Mouse (Mus musculus) heart, adult 2 months (tissue): Measurements from ENCODE around the gene Klhdc10. TPM values are rescaled to one million over a fixed set of nuclear protein-coding genes. Genes with fewer than 3 reads are reported as not detected.
A peak's percentile ranks its signal among the peaks of the same experiment; 100 is the strongest.

ENCODE experiments used
- DNase-seq, 2 experiments: peaks; one replicate each; pipeline ENCODE4 v3.0.0; 2021
- H3K27ac ChIP-seq: fragments of 200-600 bp; 2 replicates; pipeline ENCODE4 v1.8.1; 2022
- H3K27me3 ChIP-seq: fragments of 200-500 bp; 2 replicates; pipeline ENCODE4 v1.6.1; 2012; ENCODE audit warnings: mild to moderate bottlenecking, low read length, inconsistent platforms, mixed read lengths; ENCODE audit not compliant: control insufficient read depth, insufficient read depth
- H3K36me3 ChIP-seq: fragments of 200-500 bp; 2 replicates; pipeline ENCODE4 v1.6.1; 2012; ENCODE audit warnings: low read length, inconsistent platforms; ENCODE audit not compliant: control insufficient read depth, insufficient read depth
- H3K4me1 ChIP-seq: fragments of 200-500 bp; 2 replicates; pipeline ENCODE4 v1.6.1; 2011; ENCODE audit warnings: low read length; ENCODE audit not compliant: control insufficient read depth, insufficient read depth
- H3K4me3 ChIP-seq: fragments of 200-600 bp; 2 replicates; pipeline ENCODE4 v1.8.1; 2022
- H3K79me2 ChIP-seq: fragments of 200-500 bp; replicated peaks from 2 replicates; pipeline ENCODE4 v1.6.1; 2012; ENCODE audit warnings: mild to moderate bottlenecking, inconsistent platforms, low read length, moderate library complexity, mixed read lengths; ENCODE audit not compliant: control insufficient read depth, insufficient read depth
- H3K9ac ChIP-seq: fragments of 200-500 bp; 2 replicates; pipeline ENCODE4 v1.6.1; 2012; ENCODE audit warnings: low read depth, mild to moderate bottlenecking, control low read depth, inconsistent platforms, low read length, mixed read lengths
- CTCF ChIP-seq: fragments of 200-600 bp; IDR thresholded peaks from 2 replicates; pipeline ENCODE4 v1.8.1; 2022; ENCODE audit warnings: antibody characterized with exemption, mild to moderate bottlenecking, moderate library complexity
- EP300 ChIP-seq: fragments of 200-500 bp; IDR thresholded peaks from 2 replicates; pipeline ENCODE4 v1.6.1; 2011; ENCODE audit warnings: low read depth, low read length, control low read depth; ENCODE audit not compliant: insufficient read depth
- POLR2A ChIP-seq: fragments of 200-500 bp; IDR thresholded peaks from 2 replicates; pipeline ENCODE4 v1.6.1; 2011; ENCODE audit warnings: mild to moderate bottlenecking, low read depth, low read length, control low read depth; ENCODE audit not compliant: insufficient read depth
- WGBS: fragments of 180-500 bp; shearing (Covaris S2); methylation state at CpG from one replicate; pipeline ENCODE4 v1.1.7; 2018; 5-methylcytosine and 5-hydroxymethylcytosine counted together
- intact Hi-C: fragments of 180-260 bp; cut with DNase I; formaldehyde crosslinking; loops from one replicate; pipeline ENCODE4 v1.15.1; 2025
- polyA plus RNA-seq: library from polyadenylated mRNA; depleted of rRNA; stranded (reverse); fragments of >200 nt; gene quantifications from 2 replicates; pipeline ENCODE4 v1.2.3, GENCODE M21; 2012
- total RNA-seq, 2 experiments: library from RNA; stranded (reverse); gene quantifications; 2 replicates each; pipeline ENCODE4 v1.2.3; 2021

Gene Klhdc10
- total and polyA plus RNA-seq, 3 experiments = 19.4 to 52.0 (median 47.4) TPM

GRCm38 (mm10) chr6:30465586-30465985 is 63.9 kb downstream of the Klhdc10 start:
- TF ChIP-seq CTCF (no peak), POLR2A (no peak), EP300 (no peak)
- no peak overlapping the region for H3K27ac ChIP-seq
- intact Hi-C loops = no loop called here
- H3K79me2 ChIP-seq = no peaks in the 10 kb centered on the region
- WGBS = 78% methylated on average over 11 of the region's 11 CpGs
- no peaks in the 10 kb centered on the region for H3K4me1 ChIP-seq
- H3K4me3 ChIP-seq = no peak overlapping the region
- DNase-seq = peak in 1 of 2 experiments; percentile 26
- no peaks in the 10 kb centered on the region for H3K36me3 ChIP-seq
- no peak overlapping the region for H3K9ac ChIP-seq
- H3K27me3 ChIP-seq = no peaks in the 10 kb centered on the region

- Histone ChIP-seq H3K27ac (no peak overlapping the region), H3K4me1 (no peaks in the 10 kb centered on the region)
- WGBS = 94% methylated on average over 1 of the region's 1 CpGs
Measured at GRCm38 (mm10) chr6:30468058-30468457, 66.4 kb downstream of the Klhdc10 start.

DNA sequence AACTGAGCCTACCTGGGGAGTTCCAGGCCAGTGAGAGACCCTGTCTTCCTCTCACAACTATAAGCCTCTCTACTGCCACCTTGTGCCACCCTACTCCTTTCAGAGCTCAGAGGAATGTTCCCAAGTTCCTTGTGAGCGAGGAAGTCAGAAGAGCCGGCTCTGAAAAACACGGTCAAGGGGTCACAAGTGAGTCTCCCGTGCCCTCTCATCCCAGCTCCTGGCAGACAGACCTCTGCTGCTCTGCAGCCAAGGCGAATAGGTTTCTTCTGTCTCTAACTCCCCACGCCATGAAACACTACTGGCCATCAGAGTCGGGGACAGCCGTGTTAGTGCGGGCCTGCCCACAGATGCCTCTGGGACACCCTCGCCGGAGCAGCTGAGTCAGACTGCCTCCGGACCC is 67.0 kb downstream of the Klhdc10 start:
- TF ChIP-seq POLR2A (no peak), CTCF (peak; percentile 55)
- H3K4me1 ChIP-seq = no peaks in the 10 kb centered on the region
- intact Hi-C loops = no loop called here
- H3K27me3 ChIP-seq = no peaks in the 10 kb centered on the region
- no peak overlapping the region for H3K27ac ChIP-seq
- no peaks in the 10 kb centered on the region for H3K36me3 ChIP-seq
- H3K79me2 ChIP-seq = no peaks in the 10 kb centered on the region
- H3K4me3 ChIP-seq = no peak overlapping the region
- DNase-seq = peak in 1 of 2 experiments; percentile 29
- H3K9ac ChIP-seq = no peak overlapping the region
- 44% methylated on average over 12 of the region's 12 CpGs for WGBS

More at GRCm38 (mm10) chr6:30468058-30468457, 66.4 kb downstream of the Klhdc10 start:
- no peaks in the 10 kb centered on the region for H3K79me2 ChIP-seq
- no peak for DNase-seq
- TF ChIP-seq POLR2A (no peak), EP300 (no peak), CTCF (no peak)
- intact Hi-C loops = no loop called here
- H3K27me3 ChIP-seq = no peaks in the 10 kb centered on the region
- H3K9ac ChIP-seq = no peak overlapping the region
- no peaks in the 10 kb centered on the region for H3K36me3 ChIP-seq
- no peak overlapping the region for H3K4me3 ChIP-seq

DNA sequence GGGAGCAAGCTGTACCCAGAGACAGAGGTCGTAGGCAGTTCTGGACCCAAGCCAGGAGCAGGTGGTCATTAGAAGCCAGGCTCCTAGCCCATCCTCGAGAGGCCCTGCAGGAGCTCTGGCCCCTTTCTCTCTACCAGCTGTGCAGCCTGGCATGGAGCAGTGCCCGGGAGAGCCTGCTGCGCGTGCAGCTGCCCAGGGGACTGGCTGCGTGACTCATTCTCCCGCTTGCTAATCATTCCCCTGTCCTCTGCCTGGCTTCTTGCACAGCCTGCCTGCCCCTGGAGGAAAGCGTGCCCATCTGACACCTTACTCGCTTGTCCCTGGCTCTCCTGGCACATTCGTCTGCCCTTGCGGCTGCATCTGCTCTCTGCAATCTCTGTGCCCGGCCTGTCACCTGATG is 67.7 kb downstream of the Klhdc10 start:
- Histone ChIP-seq H3K27ac (no peak overlapping the region), H3K4me1 (no peaks in the 10 kb centered on the region), H3K27me3 (no peaks in the 10 kb centered on the region), H3K79me2 (no peaks in the 10 kb centered on the region), H3K9ac (no peak overlapping the region), H3K4me3 (no peak overlapping the region), H3K36me3 (no peaks in the 10 kb centered on the region)
- WGBS = 69% methylated on average over 12 of the region's 12 CpGs
- TF ChIP-seq EP300 (no peak), POLR2A (no peak), CTCF (no peak)
- intact Hi-C loops = no loop called here
- DNase-seq = peak in 1 of 2 experiments; percentile 20

- Histone ChIP-seq H3K9ac (no peak overlapping the region), H3K36me3 (no peaks in the 10 kb centered on the region), H3K27ac (no peak overlapping the region), H3K4me1 (no peaks in the 10 kb centered on the region), H3K79me2 (no peaks in the 10 kb centered on the region), H3K27me3 (no peaks in the 10 kb centered on the region), H3K4me3 (no peak overlapping the region)
- TF ChIP-seq CTCF = no peak
- no peak for TF ChIP-seq POLR2A
- no peak for TF ChIP-seq EP300
- DNase-seq = no peak
- intact Hi-C loops = no loop called here
- WGBS = 69% methylated on average over 3 of the region's 3 CpGs
Measured at GRCm38 (mm10) chr6:30471706-30472105, 70.0 kb downstream of the Klhdc10 start.

DNA sequence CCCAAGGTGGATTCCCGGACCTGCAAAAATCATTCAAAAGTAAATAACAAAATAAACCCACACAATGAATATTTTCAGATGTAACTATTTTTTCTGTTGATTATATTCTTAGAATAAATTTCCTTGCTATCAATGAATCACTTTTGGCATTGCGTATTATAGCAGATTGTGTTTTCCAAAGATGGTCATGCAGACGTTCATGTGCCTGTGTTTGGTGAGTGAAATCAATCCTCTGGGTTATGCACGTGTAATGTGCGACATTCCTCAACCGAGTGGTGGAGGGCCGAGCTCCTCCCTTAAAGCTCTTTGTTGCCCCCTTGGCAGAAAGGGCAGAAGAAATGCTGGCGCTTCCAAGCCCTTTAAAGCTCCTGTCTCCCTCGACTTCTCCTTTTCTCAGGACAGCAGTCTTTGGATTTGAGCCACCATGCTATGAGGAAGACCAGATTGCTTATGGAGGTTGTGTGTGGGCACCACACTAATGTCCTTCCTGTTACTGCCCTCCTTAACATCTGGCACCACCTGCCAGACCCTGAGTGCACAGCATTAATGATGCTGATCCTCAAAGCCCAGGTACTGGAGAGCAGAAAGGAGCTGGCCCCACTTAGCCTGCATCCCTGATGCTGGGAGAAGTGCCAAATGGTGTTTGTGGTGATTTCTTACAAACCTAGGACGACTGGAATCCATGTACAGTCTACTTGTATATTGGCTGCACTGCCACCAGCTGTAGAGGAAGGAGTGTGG is 74.5 kb downstream of the Klhdc10 start:
- TF ChIP-seq EP300 (no peak), POLR2A (no peak), CTCF (no peak)
- H3K4me3 ChIP-seq = no peak overlapping the region
- 58% methylated on average over 10 of the region's 10 CpGs for WGBS
- H3K79me2 ChIP-seq = no peaks in the 10 kb centered on the region
- H3K9ac ChIP-seq = no peak overlapping the region
- H3K27me3 ChIP-seq = no peaks in the 10 kb centered on the region
- DNase-seq = no peak
- no peaks in the 10 kb centered on the region for H3K36me3 ChIP-seq
- no peaks in the 10 kb centered on the region for H3K4me1 ChIP-seq
- no peak overlapping the region for H3K27ac ChIP-seq
- intact Hi-C loops = no loop called here
